Mouse (Mus musculus) E14TG2a.4 (cell line): Measurements from ENCODE around the gene Polr2h.

Experiments
- CTCF ChIP-seq: conservative IDR thresholded peaks from 2 replicates; pipeline ENCODE4 v1.5.1; 2014; ENCODE audit warnings: low read length
- NANOG ChIP-seq: IDR thresholded peaks from 2 replicates; pipeline ENCODE4 v1.6.1; 2014; ENCODE audit warnings: borderline replicate concordance, low read length, mixed read lengths
- POU5F1 ChIP-seq: IDR thresholded peaks from 2 replicates; pipeline ENCODE4 v1.6.1; 2014; ENCODE audit warnings: low read length, borderline replicate concordance

DNA sequence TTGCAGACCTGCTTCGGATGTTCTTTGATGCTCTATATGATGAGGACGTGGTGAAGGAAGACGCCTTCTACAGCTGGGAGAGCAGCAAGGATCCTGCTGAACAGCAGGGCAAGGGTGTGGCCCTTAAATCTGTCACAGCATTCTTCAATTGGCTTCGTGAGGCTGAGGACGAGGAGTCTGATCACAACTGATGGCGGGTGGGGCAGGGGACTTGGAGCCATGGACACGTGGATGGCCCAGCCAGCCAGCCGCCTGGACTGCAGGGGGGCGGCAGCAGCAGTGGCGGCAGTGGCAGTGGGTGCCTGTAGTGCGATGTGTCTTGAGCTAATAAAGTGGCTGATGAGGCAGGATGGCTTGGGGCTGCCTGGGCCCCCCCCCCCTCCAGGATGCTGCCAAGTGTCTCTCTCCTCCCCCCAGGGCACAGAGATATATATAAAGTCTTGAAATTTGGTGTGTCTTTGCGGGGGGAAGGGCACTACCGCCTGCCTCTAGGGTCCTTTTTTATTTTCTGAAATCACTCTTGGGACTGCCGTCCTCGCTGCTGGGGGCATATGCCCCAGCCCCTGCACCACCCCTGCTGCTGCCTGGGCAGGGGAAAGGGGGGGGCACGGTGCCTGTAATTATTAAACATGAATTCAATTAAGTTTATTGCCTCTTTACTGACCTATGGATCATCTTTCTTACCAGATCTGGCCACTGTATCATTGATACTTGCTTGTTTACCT is 25.1 kb upstream of the Polr2h start:
- TF ChIP-seq CTCF (no peak), POU5F1 (no peak), NANOG (no peak)
